Mouse (Mus musculus): Measurements from ENCODE around the gene Clybl. TPM values are rescaled to one million over a fixed set of nuclear protein-coding genes. Genes with fewer than 3 reads are reported as not detected.

Clybl gene
- polyA plus RNA-seq, 1 experiment from 2014 or later, result 34.3 TPM

DNA sequence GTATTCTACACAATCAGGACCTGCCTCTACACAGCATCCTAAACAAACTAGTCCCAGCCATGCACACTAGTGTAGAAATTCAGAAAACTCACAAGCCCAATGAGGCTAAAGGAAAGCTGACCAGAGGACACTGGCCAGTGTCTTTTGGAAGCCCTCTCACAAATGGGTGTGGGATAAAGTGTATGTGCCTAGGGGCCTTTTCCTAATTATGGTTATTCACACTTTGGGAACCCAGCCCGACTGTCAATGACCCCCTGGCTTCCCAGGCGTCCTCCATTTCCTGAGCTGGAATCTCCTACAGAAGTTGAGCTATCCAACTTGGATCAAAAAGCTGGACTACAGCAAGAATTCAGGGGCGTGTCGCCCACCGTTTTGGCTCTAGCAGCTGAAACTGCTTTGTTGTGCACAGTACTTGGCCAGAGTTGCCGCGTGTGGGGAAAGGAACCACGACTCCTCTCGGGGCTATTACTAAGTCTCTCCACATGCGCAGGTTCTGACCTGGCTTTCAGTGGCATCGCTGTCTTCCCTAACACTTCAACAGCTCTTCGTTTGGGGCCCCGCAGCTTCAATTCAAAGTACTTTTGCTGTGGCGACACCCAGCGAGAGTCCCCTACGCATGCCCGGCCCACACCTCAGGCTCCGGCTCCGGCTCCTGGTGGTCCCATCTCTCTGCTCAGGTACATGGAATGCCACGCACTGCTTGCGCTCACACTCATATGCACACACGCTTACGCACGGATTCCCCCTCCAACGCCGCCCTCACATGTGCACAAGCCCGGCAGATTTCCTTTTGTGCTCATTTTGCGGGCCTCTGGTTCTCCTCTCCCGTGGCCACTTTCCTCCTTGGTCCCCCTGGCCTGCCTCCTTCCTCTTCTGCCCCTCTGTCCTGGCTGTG is 268.3 kb downstream of the Clybl start:
- Histone ChIP-seq H3K27ac (ENCODE audit: low read depth, low read length) (peak overlapping the region; percentile 76), H3K4me1 (replicated peaks; ENCODE audit: control insufficient read depth, insufficient read depth, low read length) (peaks cover 30% of the 10 kb centered on the region), H3K9ac (ENCODE audit: low read length) (peak overlapping the region; percentile 78), H3K4me3 (ENCODE audit: low read depth, low read length) (peak overlapping the region; percentile 43), H3K4me2 (ENCODE audit: low read depth, low read length, severe bottlenecking) (peak overlapping the region; percentile 89), H3K36me3 (ENCODE audit: control insufficient read depth, insufficient read depth, low read length) (no peaks in the 10 kb centered on the region), H3K9me3 (ENCODE audit: control insufficient read depth, low read length) (no peaks in the 10 kb centered on the region), H3K27me3 (ENCODE audit: control insufficient read depth, insufficient read depth, low read length) (peaks cover 25% of the 10 kb centered on the region; the same call in 1 of the 2 replicates)
- DNase-seq (ENCODE audit: low spot score) (peak; percentile 75), ATAC-seq (replicated peaks; ENCODE audit: low FRiP score) (no peak)
- WGBS, result 2% methylated on average over 29 of the region's 29 CpGs

- H3K4me2 ChIP-seq (ENCODE audit: low read depth, low read length, severe bottlenecking), result peak within 1 kb of the TSS; percentile 89
- no peaks in the 10 kb centered on the region for H3K36me3 ChIP-seq (ENCODE audit: control insufficient read depth, insufficient read depth, low read length)
- peaks cover 25% of the 10 kb centered on the region; the same call in 1 of the 2 replicates for H3K27me3 ChIP-seq (ENCODE audit: control insufficient read depth, insufficient read depth, low read length)
- peak within 1 kb of the TSS; percentile 43 for H3K4me3 ChIP-seq (ENCODE audit: low read depth, low read length)
- DNase-seq (ENCODE audit: low spot score) (peak; percentile 81), ATAC-seq (replicated peaks; ENCODE audit: low FRiP score) (peak; percentile 11; the same call in 1 of the 2 replicates)
- H3K9me3 ChIP-seq (ENCODE audit: control insufficient read depth, low read length), result no peaks in the 10 kb centered on the region
- peak within 1 kb of the TSS; percentile 78 for H3K9ac ChIP-seq (ENCODE audit: low read length)
- under 1% methylated on average over 58 of the region's 59 CpGs for WGBS
- peak within 1 kb of the TSS; percentile 76 for H3K27ac ChIP-seq (ENCODE audit: low read depth, low read length)
- H3K4me1 ChIP-seq (replicated peaks; ENCODE audit: control insufficient read depth, insufficient read depth, low read length), result peaks cover 36% of the 10 kb centered on the region
These were observed 269.2 kb downstream of the Clybl start, which contains the start of gene Gm5089 for GRCm38 (mm10) chr14:122450496-122451382. Gm5089 (minus strand) TSS chr14:122451115.

GRCm38 (mm10) chr14:122451551-122452145 is 270.1 kb downstream of the Clybl start:
- DNase-seq (ENCODE audit: low spot score) (no peak), ATAC-seq (replicated peaks; ENCODE audit: low FRiP score) (no peak)
- Histone ChIP-seq H3K27me3 (ENCODE audit: control insufficient read depth, insufficient read depth, low read length) (peaks cover 25% of the 10 kb centered on the region; the same call in 1 of the 2 replicates), H3K27ac (ENCODE audit: low read depth, low read length) (peak overlapping the region; percentile 76), H3K36me3 (ENCODE audit: control insufficient read depth, insufficient read depth, low read length) (no peaks in the 10 kb centered on the region), H3K4me2 (ENCODE audit: low read depth, low read length, severe bottlenecking) (peak overlapping the region; percentile 89), H3K4me3 (ENCODE audit: low read depth, low read length) (no peak overlapping the region; the same call in 1 of the 2 replicates), H3K9me3 (ENCODE audit: control insufficient read depth, low read length) (no peaks in the 10 kb centered on the region), H3K9ac (ENCODE audit: low read length) (peak overlapping the region; percentile 78; the same call in 1 of the 2 replicates), H3K4me1 (replicated peaks; ENCODE audit: control insufficient read depth, insufficient read depth, low read length) (peaks cover 36% of the 10 kb centered on the region)
- 45% methylated on average over 5 of the region's 5 CpGs for WGBS

Other genes with a start within 250 kb of the Clybl start
- gene Gpr183, start 216.5 kb upstream of the Clybl start, polyA plus RNA-seq (2014; fragmentation: Nextera tagmentation; extraction: Ambion mirVana), result 1.9 and 2.4 TPM in 2 replicates
- gene Timm8a2, start 147.0 kb upstream of the Clybl start, polyA plus RNA-seq (2014; fragmentation: Nextera tagmentation; extraction: Ambion mirVana), result not detected in 2 replicates
- 125 and 130 TPM in 2 replicates for gene Tm9sf2, start 74.7 kb upstream of the Clybl start, polyA plus RNA-seq (2014; fragmentation: Nextera tagmentation; extraction: Ambion mirVana)